Mouse (Mus musculus) adrenal gland, adult 8-10 months (tissue): ENCODE data around the gene Ptprg. TPM values are rescaled to one million over a fixed set of nuclear protein-coding genes. Genes with fewer than 3 reads are reported as not detected.

ENCODE experiments used
- DNase-seq: peaks from one replicate; pipeline ENCODE4 v3.0.0; 2022
- total RNA-seq, 4 experiments: library from RNA; stranded (reverse); gene quantifications; 2 replicates each; pipeline ENCODE4 v1.2.4; 2022

Ptprg gene
- total RNA-seq, 4 experiments from 2014 or later = 96.2 to 135 (median 118) TPM

DNA sequence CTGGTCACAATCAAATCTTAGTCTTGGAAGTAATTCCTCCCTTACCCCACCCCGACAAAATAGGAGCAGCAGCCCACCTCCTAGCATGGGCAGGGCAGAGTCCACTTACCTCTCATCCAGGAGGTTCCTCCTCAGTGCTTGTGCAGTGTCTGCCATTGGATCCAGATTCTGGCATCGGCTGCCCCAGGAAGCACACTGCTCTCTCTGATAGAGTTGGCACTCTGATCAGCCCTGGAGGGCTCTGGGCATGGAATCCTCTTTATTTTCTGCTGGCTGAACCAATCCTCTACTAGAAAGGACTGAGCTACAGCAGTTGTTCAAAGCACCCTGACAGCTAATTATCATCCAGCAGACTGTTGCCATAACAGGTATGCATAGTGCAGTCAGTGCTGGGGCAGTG, 272.2 kb downstream of the Ptprg start:
- DNase-seq = no peak

DNA sequence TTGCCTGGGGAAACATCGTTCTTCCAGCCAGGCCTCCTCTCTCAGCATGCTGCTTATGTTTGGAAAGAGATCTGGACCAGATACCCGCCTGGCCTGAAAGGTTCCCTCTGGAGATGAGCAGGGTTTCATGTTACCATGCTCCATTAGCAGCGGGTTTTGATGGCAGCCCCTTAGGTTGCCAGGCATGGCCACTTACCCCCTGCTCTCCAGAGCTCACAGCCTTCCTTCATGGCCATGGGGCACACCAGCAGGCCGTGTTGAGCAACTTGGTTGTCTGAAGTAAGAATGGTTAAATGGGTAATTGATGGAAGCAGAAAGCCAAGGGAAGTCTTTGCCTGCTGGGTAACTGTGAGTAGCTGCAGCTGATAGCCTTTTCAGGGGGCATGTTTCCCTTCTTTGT, 274.8 kb downstream of the Ptprg start:
- DNase-seq = no peak

DNA sequence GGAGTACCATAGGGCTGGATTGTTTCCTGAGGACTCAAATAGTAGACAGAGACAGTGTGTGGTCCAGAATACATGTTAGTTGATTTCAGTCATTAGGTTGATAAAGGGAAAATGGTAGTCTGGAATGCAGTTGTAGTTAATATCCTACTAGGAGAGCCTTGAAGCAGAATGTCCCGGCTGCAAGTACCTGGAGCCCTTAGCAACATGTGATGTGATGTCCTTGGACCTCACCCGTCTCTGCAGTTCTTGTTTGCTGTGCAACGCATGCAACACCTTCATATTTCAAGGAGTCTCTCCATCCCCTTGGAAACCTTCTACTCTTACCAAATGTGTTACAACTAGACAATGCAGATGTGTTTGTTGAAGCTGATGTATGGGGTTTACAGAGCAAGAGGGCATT, 280.3 kb downstream of the Ptprg start:
- no peak for DNase-seq

DNA sequence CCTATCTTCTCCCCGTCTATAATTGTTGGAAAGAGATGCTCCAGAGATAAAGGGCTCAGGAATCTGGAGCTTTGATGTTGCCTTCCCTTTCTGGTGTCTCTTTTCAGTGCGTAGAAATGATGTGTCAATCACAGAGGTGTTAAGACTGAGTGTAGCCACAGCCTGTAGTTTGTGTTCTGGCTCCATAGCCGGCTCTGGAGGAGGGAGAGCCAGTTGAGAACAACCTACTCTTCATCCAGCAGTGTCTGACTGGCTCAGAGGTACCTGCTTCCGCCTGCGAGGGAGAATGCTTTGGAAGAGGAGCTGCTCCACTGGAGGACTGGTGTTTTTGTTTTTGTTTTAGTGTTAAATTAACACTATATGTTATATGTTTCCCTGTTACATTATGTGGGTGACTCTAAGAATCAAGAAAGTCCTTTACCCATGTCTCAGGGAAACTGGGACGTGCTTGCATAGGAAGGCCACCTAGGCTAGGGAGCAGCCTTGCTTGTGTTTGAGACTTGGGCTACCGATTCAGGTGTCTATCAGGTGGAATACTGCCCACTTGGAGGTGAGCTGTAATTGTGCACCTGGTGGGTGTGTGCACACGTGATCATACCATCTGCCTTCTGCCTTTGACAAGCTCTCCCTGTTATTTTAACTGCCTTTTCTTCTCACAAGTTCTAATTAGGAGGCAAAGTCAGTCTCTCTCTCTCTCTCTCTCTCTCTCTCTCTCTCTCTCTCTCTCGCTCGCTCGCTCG, 282.5 kb downstream of the Ptprg start:
- no peak for DNase-seq

DNA sequence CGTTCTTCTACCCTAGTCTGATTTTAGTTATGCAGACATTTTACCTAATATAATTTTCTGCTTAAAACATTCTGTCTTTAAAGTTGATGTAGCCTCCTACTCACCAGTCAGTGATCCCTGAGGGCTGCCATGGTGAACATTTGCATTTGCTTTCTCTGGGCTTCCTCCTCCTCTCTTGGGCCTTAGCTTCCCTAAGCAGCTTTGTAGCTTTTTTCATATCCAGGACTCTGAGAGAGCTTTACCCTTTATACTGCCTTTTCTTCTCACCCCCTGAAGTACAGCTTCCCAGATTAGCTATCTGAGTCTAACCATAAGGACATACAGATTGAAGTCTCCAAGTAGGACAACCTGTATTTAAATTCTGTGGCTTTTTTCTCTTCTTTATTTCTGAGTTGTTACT, 284.4 kb downstream of the Ptprg start:
- no peak for DNase-seq

DNA sequence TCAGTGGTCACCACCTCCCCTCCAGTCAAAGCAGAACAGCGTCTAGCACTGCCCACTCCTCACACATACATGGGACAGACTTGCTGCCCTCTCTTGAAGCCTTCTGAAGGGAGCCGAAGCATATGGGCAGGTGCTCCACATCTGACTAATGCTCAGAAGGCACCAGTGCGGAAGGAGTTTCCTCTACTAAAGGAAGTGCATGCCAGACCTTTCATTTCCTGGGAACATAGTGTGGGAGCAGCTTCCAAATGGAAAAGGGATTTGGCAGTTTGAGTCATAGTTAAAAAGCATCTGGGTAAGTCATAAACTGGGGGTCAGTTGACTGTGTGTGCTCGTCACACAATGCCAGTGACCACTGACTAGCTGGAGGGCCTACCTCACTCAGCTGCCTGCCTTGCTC, 288.3 kb downstream of the Ptprg start:
- DNase-seq = no peak

DNA sequence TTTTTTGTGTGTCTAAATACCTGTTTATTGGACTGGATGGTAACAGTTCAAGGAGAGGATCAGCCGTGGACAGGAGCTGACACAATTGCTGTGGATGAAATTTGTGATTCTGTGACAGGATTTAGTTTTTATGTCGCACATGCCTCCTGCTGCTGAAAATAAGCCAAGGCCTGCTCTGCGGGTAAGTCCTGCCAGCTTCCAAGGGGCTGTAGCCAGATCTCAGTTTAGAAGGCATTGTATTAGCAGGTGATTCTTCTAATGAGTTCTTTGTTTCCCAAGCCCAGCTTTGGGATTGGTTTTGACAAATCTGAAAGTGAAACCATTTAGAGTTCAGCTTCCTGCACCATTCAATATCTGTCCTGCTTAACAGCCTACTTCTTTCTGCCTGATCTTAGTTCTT, 299.6 kb downstream of the Ptprg start:
- no peak for DNase-seq

DNA sequence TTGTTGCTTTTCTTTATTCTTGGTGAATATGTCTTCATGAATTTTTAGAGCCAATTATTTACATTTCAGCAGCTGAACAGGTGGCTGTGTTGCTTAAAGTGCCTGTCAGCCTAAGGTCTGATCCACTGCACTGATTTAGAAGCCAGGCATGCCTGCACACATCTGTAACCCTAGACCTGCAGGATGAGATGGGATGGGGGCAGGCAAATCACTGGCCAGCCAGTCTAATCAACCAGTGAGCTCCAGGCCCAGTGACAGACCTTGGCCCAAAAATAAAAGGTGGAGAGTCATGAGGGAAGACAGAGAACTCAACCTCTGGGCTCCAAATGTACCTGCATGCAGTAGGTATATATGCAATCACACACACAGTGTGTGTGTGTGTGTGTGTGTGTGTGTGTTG, 302.2 kb downstream of the Ptprg start:
- no peak for DNase-seq

DNA sequence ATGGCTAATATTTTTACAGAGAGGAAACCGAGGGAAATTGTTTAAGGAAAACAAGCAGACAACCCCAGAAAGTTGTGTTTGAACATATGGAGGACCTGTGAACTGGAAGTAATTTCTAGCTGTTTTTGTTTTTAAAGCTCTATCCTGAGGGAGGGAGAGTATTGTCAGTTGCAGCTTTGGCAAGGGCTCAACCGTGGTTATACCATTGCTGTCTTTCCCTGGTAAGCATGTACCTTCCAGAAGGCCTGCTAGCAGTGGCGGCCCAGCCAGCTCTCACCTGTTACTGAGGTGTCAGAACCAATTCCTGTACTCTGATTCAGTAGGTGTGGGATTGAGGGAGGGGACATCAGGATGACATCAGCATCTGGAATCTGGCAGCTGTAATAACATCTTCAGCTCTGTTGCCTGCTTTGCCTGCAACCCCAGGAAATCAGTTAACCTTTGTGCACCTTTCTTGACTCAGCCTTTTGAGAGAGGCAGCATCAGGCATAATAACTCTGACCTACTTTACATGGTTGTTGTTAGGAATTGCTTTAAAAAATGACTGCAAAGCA, 304.7 kb downstream of the Ptprg start:
- no peak for DNase-seq

DNA sequence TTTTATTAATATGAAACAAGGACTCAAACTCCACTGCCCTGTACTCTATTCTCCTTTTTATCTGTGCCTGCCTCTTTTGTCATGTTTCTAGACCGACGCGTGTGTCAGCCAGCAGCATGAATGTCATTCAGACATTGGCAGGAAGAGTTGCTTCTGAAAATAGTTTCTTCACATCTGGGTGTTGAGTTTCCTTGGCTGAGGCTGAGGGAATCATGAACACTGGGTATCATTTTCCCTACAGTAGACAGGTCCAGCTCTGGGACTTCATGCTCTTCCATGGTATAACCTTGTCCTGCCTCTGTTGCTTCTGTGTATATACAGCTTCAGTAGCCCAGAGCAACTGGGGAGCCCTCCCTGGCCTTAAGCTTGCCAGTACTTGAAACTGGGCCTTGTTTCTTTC, 310.0 kb downstream of the Ptprg start:
- DNase-seq = no peak

DNA sequence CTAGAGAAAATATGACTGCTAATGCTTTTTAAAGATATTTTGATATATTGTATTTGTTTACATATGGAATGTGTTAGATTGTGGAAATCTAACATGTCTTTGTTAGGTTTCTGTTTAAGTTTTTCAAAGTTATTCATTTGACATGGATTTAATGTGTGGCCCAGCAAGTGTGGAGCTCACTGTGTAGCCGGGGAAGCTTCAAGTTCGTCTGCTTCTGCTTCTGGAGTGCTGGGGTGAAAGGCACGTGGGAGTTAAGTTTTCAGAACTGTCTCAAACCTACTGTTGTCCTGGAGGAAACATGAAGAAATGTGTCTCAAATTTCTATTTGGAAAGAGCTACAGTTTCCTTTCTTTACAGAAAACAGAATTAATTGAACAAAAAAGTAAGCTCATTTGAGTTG, 311.5 kb downstream of the Ptprg start:
- DNase-seq = no peak

DNA sequence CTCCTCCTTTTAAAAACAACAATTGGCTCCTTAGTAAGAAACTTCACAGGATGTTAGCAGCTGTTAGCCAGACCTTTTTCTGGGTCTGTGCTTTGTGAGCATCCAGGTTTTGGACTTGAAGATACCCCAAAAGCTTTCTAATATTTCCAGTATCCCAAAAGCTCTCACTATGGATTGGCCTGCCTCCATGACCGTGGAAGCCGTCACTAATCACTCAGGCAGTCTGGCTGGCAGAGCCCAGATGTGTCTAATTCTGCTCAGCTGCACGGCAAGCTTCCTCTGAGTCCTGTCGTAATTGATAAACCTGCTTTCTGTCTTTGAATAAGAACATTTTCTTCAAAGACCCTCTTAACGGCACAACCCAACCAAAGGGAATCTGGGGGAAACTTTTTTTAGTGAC, 312.0 kb downstream of the Ptprg start:
- no peak for DNase-seq

DNA sequence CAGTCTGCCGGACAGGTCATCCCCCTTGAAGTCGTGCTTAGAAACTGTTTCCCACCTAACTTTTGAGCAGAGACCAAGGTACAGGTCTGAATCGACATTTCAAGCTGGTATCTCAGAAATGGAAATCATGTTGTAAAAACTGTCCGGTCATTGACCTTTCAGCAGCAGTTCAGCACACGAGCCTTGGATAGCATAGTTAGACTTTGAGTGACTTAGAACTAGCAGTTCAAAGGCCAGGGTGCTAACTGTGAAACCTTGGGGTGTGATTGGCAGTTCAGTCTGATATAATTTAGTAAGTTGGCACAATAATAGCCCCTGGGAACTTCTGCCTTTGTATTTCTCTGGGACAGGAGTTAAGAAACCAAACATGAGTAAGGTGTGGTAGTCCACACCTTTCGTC, 312.5 kb downstream of the Ptprg start:
- no peak for DNase-seq

DNA sequence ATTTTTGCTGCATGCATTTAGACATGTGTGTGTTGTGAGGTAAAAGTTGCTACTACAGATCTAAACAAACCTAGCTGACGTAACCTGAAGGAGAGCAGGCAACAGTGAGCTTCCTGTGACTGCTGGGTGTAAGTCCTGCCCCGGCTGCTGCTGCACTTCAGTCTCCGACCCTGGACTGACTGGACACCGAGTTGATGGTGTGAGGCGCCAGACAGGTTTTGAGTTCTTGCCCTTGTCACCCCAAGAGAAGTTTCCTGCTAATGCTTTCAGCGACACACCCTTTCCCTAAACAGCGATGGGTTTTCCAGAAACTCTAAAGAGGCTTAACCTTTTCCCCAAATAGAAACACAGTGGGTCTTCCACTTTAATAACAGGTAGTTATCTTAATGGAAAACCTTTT, 313.1 kb downstream of the Ptprg start:
- DNase-seq = peak; percentile 30

DNA sequence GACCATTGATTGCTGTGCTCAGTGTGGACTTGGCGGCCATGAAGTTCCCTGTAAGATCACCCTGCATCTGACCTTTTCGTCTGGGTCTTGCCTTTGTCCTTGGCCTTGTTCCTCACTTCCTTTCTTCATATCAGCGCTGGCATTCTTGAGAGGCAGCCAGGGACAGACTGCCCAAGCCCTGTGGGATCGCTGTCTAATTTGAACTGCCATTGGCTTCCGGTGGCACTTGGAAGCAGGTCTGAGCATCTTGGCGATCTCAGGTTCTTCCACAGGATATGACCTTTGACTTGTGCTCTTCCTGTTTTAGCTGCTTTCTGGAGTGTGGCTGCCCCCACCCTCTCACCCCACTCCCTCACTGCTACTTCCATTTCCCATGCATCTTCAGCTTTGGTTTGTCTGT, 315.3 kb downstream of the Ptprg start:
- DNase-seq = peak; percentile 62

DNA sequence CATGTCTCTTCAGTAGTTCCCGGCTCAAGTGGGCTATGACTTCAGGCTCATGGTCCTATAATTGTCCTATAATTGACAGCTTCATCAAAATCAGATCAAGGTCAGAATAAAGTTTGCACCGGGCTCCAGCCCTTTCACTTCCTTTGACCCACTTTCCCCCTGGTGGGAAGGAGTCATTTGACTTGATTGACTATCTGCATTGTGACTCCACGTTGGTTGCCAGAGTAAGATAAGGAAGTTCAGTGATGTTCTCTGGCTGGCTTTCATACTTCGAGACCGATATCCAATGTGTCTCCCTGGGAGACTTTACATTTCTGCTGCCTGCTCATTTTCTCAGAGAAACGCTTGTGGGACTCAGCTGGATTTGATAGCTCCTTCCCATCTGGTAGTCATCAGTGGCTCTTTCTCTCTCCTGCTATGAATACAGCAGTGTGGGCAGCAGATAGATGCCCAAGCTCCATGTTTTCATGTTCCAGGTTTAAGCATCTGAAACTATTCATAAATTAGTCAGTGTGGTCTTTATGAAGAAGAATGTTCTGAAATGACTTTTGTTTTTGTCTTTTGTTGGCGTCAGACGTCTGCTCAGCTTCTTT, 318.5 kb downstream of the Ptprg start:
- DNase-seq = no peak

DNA sequence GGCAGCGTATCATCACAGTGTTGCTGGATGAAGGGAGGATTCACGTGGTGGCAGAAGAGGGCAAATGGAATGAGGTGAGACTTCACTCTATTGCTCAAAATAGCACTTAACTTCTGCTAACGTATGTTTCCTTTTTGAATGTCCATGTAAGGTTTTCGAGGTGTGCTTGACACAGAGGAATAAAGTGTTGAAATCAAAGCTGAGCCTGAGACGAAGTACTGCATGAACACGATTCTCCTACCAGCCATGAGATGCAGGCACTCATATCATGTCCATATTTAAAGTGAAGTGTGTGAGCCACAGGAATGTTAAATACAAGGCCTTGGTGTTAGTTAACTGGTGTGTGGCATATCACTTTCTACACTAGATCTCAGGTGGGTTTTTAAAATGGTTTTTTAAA, 320.9 kb downstream of the Ptprg start:
- DNase-seq = no peak

DNA sequence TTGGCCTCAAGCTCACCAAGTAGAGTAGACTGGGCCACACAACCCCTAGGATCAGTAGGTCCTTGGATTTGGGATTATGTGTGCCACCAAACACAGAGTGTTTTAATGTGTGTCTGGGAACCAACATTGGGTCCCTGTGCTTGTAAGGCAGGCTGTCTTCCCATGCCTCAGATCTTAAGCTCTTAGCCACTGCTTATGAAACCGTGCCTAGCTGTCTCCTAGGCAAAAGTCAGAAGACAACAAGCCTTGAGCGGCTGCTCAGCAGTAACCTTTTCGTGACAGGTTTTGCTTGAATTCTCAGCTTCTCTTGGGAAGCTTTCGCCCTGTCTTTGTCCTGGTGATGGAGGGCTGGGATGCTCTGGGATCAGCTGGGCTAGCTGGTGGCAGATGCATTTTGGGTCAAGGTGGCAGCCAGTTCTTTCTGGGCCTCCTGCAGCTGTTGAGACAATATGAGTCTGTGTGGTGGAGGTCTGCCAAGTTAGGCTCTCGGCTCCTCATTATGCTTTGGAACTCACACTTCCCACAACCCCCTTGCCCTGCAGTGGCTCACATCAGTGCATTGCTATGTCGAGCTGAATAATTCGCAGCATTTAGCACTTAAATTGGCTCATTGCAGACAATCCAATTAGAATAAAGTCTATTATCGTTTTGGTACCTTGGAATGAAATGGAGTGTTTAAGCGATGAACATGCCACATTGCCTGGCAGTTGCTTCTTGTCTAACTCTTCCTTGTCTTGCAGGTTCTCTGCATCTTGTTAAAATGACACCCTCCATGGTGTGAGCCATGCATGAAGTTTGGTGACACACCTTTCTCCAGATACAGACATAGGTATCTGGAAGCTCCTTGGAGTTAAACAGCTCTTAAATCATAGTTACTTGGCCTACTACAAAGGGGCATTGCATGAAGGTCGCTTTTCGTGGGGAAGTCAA, 321.9 kb downstream of the Ptprg start:
- no peak for DNase-seq

DNA sequence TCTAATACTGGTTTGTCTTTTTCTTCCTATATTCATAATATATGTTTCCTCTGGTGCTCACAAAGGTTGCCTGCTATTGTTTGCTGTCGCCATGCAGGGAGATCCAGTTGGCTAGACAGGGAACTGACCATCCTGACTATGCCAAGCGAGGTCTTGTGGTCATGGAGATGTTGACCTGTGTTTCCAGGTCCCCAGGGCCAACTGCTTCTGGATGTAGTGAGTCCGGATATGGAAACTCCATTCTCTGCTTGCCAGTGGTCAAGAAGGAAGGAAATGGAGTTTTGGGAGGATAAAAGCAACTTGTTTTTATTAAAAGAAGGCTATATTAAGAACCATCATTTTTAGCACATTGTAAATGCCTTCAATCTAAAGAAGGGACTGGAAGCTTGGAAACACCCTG, 327.8 kb downstream of the Ptprg start:
- no peak for DNase-seq

DNA sequence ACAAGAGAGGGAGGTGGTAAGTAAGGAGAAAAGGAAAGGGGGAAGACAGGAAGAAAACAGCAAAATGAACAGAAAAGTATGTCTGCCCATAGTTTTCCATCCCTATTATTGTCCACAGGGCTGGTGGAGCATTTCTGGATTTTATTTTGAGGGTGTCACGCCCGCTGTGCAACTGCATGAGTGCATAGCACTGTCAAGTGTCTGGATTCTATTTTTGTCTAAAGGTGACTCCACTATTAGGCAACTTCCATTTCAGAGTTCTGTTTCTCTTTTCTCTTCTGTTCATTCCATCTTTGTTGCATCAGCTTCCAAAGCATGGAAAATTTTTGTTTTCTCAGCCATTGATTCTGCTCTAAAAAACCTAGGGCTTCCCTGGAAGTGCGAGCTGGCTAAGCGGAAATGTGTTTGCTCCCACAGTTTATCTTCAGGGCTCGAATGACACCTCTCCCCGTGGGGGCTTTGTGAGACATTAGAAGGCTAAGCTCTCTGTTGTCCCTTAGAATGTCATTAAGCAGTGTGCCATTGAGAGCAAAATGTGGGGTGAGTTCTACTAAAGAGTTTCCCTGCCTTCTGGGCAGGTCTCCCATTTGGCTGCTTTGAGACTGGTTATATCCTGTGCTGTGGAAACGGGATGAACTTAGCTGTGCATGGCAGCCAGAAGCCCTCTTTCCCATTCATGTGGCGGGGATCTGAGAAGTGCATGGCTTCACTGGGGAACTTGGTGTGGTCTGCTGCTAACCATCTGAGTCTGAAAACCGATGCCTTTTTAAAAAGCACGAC, 330.0 kb downstream of the Ptprg start:
- no peak for DNase-seq

DNA sequence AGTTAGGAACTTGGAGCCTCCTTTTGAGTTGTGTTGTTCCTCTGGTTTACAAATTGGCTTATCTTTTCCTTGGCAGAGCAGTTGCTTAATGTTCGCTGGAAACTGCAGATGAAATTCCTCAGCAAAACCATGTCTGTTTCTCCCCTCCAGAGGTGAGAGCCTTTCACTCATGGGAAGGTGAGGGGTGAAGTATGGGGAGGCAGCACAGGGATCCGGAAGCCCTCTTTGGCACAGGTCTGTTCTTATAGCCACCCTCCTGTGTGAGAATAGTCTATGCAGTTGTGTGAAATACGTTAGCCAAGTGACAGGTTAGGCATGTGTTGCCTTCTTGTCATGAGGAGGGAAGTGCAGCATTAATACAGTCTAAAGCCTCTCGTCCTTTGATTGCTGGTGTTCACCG, 330.7 kb downstream of the Ptprg start:
- DNase-seq = no peak

DNA sequence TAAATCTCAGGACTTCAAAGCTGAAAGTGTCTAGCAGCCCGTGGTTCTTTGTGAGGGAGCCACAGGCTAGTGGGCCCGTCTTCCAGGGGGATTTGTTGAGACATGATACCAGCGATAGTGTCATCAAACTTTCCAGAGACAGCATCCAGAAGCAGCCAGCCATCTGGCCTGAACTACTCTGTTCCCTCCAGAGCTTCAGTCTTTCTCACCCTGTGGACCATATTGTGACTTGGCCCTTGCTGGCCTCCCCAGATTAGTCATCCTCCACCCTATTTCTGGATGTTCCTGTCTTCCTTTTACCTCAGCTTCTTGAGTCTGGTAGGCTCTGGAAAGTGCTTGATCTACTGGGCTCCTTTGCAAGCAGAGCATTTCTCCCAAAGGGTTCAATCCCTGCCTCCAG, 333.1 kb downstream of the Ptprg start:
- no peak for DNase-seq
